Mouse (Mus musculus): ENCODE data around the gene L3hypdh.
"Not testable (repeated sequence)": the region's sequence is repeated elsewhere in the genome, so short reads cannot be mapped to it uniquely, and the experiment has no call there.

Gene L3hypdh

DNA sequence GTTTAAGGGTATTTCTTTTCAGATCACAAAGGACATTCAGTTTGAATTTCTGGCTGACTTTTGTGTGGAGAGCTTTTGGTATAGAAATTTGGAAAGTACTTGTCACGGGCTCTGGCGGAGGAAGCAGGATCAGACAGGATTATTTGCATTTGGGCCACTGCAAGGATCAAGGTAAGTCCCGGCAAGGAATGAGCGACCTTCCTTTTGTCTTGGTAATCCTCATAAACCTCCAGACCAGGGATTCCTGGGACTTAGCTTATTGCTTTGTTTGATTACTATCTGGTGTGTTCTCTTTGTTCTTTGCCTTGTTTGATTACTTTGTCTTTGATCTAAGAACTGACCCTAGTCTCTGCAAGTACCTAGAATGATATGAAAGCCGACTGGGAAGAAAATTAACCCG, 31.4 kb downstream of the L3hypdh start:
- no peak for DNase-seq (ENCODE audit: low spot score in 2 of 2)

- no peak for DNase-seq (ENCODE audit: low spot score in 2 of 2)
Measured at GRCm38 (mm10) chr12:72053303-72053702, 31.9 kb downstream of the L3hypdh start.

DNA sequence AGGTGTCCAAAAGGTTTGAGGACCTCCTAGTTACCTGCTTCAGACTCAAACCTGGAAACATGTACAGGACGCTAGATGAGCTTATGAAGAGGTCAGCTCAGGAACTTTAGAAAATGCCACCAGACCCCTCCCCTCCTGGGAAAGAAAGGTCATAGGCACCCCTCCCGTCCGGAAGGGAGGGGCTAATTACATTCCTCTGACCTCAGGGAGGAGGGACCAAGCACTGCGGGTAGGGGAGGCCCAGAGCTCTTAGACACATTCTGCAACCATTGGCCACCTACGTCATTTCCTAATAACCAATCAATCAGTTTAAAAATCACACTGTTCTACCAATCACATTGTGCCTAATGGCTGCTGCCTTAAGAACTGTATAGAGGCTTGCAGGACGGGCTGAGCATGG, 32.7 kb downstream of the L3hypdh start:
- DNase-seq (ENCODE audit: low spot score in 2 of 2): no peak

DNA sequence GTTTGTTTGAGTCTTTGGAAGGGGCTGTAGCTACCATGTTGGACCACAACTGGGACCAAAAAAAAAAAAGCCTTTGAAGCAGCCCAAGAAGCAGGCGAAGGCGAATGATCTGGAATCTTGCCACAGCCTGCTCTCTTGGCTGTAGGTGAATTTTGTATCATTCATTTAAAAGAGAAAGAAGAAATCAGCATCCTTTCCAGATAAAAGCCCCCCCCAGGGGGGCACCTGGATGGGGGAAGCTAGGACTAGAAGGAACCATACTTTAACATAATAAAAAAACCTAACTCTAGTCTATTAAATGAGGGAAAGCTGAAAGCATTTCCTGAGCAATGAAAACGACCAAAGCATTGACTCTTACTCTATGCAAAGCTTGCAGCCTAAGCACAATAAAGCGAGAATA, 34.4 kb downstream of the L3hypdh start:
- no peak for DNase-seq (ENCODE audit: low spot score in 2 of 2)

DNA sequence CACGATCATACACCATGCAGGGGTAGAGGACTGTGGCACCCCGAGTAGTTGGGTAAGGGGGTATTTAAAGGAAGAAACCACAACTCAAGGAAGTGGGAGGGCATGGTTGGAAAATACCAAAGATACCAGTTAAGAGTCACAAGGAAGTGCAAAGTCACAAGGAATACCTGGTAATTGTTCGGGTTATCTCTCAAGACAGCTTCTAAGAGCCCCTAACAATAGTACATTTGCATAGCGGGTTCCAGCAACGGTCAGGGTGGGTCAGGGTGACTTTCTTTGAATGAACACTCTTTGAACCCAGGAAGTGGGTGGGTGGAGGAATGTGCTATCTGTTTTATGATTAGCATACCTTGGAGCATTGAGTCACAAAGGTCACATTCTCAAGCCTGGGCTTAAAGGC, 35.1 kb downstream of the L3hypdh start:
- DNase-seq (ENCODE audit: low spot score in 2 of 2): not testable (repeated sequence)

DNA sequence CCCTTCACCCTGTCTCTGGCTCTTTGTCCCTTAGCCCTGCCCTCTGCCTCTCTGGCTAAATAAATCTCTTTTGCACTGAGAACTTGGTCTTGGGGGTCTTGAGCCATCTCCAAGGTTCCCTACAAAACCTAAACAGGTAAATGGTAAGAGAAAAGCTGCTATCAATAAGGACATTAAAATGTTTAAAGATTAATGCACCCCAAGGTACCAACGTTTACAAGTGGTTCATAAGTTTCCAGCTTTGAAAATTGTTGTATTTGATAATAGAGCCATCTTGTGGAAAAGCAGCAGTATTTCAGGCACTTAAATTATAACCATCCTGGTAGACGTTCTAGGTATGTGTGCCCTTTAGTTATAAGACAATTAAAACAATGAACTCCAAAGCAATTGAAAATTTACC, 37.7 kb downstream of the L3hypdh start:
- DNase-seq (ENCODE audit: low spot score in 2 of 2): no peak

DNA sequence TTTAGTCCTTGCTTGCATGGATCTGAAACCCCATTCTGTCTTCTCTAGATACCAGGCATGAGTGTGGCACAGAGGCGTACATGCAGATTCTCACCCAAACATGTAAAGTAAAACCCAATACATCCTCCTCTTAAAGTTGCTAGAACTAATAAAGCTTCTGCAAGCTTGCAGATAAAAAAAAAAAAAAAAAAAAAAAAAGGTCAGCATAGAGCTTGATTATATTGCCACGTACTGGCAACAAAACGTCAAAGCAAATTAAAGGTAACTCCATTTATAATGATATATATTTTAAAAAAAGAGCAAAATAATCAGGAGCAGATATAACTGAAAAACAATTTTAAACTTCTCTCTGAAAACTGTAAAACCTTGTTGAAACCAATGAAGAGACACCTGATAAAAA, 44.0 kb downstream of the L3hypdh start:
- no peak for DNase-seq (ENCODE audit: low spot score in 2 of 2)

DNA sequence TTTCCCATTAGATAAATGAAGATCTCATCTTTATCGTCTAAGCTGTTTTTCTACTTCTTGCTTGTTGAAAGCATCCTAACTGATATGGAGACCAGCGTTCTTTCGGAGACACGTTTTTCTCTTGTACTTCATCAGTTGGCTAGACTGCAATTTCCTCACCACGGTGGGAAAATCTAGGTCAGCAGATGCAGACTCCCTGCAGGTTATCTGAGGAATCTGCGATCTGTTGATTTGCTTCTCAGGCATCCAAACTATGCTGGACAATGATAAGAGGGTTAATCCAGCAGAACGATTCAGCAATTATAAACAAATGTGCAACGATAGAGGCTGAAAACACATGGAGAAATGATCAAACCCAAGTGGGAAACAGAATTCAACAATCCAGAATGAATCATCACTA, 45.7 kb downstream of the L3hypdh start:
- no peak for DNase-seq (ENCODE audit: low spot score in 2 of 2)

- no peak for DNase-seq (ENCODE audit: low spot score in 2 of 2)
Measured at GRCm38 (mm10) chr12:72038866-72039265, 46.4 kb downstream of the L3hypdh start.

- DNase-seq (ENCODE audit: low spot score in 2 of 2): no peak
Measured at GRCm38 (mm10) chr12:72037049-72037448, 48.2 kb downstream of the L3hypdh start.

DNA sequence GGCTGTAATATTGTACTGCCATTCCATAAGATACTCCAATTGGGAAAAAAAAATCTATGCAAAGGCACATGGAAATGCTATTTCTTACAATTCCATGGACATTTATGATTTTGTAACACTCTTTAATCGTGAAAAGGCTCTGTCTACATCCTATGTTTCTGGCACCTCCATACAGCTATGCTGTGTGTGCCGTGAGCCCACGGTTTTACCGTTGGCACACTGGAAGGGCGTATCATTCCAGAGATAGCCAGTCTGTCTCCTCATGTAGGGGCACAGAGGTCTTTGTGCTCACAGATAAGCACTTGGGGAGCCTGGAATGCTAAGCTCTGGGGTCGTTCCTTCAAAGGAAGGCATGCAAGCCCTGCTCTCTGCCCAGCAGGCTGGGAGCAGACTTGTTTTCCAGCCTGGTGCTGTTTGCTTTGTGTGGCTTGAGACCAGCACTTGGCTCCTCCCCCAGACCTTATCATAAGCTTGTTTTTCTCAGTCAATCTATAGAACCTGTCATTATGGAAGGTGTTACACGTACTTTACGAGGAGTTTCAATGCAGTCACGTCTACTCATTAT, 49.1 kb downstream of the L3hypdh start:
- no peak for DNase-seq (ENCODE audit: low spot score in 2 of 2)

- DNase-seq (ENCODE audit: low spot score in 2 of 2): no peak
Measured at GRCm38 (mm10) chr12:72031794-72032193, 53.4 kb downstream of the L3hypdh start.

DNA sequence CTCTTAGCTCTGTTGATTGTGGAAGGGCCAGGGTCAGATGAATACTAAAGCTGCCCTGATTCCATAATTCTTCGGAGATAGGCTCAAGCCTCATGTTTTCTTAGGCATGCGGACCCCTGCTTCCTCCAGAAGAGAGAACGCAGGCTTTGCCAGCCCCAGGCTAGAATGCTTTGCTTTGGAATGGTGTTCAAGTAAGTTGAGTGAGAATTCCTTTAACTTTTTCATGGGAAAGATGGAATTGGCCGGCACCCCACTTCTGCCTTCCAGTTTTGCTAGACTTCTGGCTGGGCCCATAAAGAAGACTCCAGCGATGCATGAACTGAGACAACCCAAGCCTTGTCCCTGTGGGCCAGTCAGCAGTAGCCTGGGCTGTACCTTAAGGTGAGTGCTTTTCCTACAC, 54.1 kb downstream of the L3hypdh start:
- no peak for DNase-seq (ENCODE audit: low spot score in 2 of 2)

DNA sequence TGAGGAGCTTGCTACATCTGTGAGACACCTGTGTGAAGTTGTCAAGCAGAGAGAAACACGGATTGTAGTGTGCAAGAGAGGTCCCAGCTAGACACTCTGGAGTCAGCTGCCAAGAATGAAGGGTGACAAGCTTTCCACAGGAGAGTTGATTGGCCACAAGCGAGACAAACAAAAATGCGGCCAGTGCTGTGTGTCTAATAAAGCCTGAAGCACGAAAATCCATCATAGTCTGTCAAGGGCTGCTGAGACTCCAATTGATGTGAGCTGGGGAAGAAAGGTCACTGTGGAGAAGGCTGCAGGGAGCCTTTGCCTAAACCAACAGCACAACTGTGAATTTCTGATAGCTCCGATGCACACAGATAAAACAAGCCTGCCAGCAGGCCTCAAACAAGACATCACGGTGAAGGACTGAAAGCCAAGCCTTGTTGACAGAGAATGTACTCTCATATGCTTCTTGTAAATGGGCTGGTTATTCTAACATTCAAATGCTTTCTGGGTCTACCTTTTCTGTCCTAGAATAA, 59.9 kb downstream of the L3hypdh start:
- DNase-seq (ENCODE audit: low spot score in 2 of 2): no peak

DNA sequence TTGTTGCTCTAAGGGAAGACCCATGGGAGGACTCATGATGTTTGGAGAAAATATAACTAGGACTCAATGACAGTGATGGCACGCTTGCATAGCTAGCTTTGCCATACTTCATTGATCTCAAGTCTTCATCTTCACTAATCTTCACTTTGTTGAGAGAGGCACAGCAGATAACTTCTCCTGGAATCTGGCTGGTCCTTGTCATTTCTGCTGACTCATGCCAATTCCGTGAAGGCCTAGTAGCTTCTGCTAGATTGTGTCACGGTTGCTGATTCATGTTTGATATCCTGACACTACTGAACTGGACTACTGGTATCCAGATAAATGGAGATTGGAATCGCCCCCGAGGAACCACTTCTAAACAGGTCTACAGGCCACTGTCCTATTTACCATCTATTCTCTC, 61.7 kb downstream of the L3hypdh start:
- DNase-seq (ENCODE audit: low spot score in 2 of 2): no peak
